Mouse (Mus musculus): ENCODE measurements at regions not wholly inside any gene's neighbourhood (a gene's known extent, or its start where the extent isn't known, plus 50 kb on each side); places are given as distances from the start of the nearest gene placed in this dataset.

- DNase-seq (ENCODE audit: low read depth in 3 of 3, low spot score in 3 of 3) (no peak), ATAC-seq (ENCODE audit: insufficient read depth) (no peak)
- Histone ChIP-seq H3K4me3 (ENCODE audit: insufficient read depth in 1 of 2, low read depth in 2 of 2, low read length in 2 of 2) (no peak overlapping the region), H3K27me3 (ENCODE audit: control insufficient read depth, insufficient read depth, low read length) (no peaks in the 10 kb centered on the region), H3K27ac (no peak overlapping the region), H3K36me3 (replicated peaks; ENCODE audit: control insufficient read depth, insufficient read depth, low read depth) (no peaks in the 10 kb centered on the region), H3K4me2 (ENCODE audit: low read depth) (no peak overlapping the region), H3K9me3 (ENCODE audit: control insufficient read depth, low read length) (no peaks in the 10 kb centered on the region), H3K9ac (replicated peaks) (no peak overlapping the region), H3K4me1 (replicated peaks; ENCODE audit: control insufficient read depth in 2 of 2, insufficient read depth in 2 of 2, low read length in 1 of 2) (no peaks in the 10 kb centered on the region)
- WGBS (ENCODE audit: insufficient replicate concordance): 58% methylated on average over 6 of the region's 6 CpGs
- TF ChIP-seq CTCF (IDR thresholded peaks at IDR 0.05; ENCODE audit: low read depth): no peak
- no peak for TF ChIP-seq EP300 (IDR thresholded peaks at IDR 0.05; ENCODE audit: low read depth)
Observed at GRCm38 (mm10) chr1:57666179-57666693, 107.7 kb upstream of the Spats2l start.

GRCm38 (mm10) chr1:57673415-57673814, 100.5 kb upstream of the Spats2l start:
- ATAC-seq (ENCODE audit: insufficient read depth) (no peak), DNase-seq (ENCODE audit: low read depth in 3 of 3, low spot score in 3 of 3) (no peak)
- Histone ChIP-seq H3K27ac (no peak overlapping the region), H3K36me3 (replicated peaks; ENCODE audit: control insufficient read depth, insufficient read depth, low read depth) (no peaks in the 10 kb centered on the region), H3K4me1 (replicated peaks; ENCODE audit: control insufficient read depth in 2 of 2, insufficient read depth in 2 of 2, low read length in 1 of 2) (no peaks in the 10 kb centered on the region), H3K27me3 (ENCODE audit: control insufficient read depth, insufficient read depth, low read length) (no peaks in the 10 kb centered on the region), H3K4me3 (ENCODE audit: insufficient read depth in 1 of 2, low read depth in 2 of 2, low read length in 2 of 2) (no peak overlapping the region), H3K9ac (replicated peaks) (no peak overlapping the region), H3K9me3 (ENCODE audit: control insufficient read depth, low read length) (no peaks in the 10 kb centered on the region), H3K4me2 (ENCODE audit: low read depth) (no peak overlapping the region)
- 63% methylated on average over 2 of the region's 2 CpGs for WGBS (ENCODE audit: insufficient replicate concordance)
- TF ChIP-seq EP300 (IDR thresholded peaks at IDR 0.05; ENCODE audit: low read depth) (no peak), CTCF (IDR thresholded peaks at IDR 0.05; ENCODE audit: low read depth) (no peak)

GRCm38 (mm10) chr1:57673957-57674699, 99.8 kb upstream of the Spats2l start:
- Histone ChIP-seq H3K4me3 (ENCODE audit: insufficient read depth in 1 of 2, low read depth in 2 of 2, low read length in 2 of 2) (no peak overlapping the region), H3K4me2 (ENCODE audit: low read depth) (no peak overlapping the region), H3K9me3 (ENCODE audit: control insufficient read depth, low read length) (no peaks in the 10 kb centered on the region), H3K27ac (no peak overlapping the region), H3K27me3 (ENCODE audit: control insufficient read depth, insufficient read depth, low read length) (no peaks in the 10 kb centered on the region), H3K4me1 (replicated peaks; ENCODE audit: control insufficient read depth in 2 of 2, insufficient read depth in 2 of 2, low read length in 1 of 2) (no peaks in the 10 kb centered on the region), H3K9ac (replicated peaks) (no peak overlapping the region), H3K36me3 (replicated peaks; ENCODE audit: control insufficient read depth, insufficient read depth, low read depth) (no peaks in the 10 kb centered on the region)
- DNase-seq (ENCODE audit: low read depth in 3 of 3, low spot score in 3 of 3) (no peak), ATAC-seq (ENCODE audit: insufficient read depth) (no peak)
- WGBS (ENCODE audit: insufficient replicate concordance): 45% methylated on average over 7 of the region's 7 CpGs
- TF ChIP-seq CTCF (IDR thresholded peaks at IDR 0.05; ENCODE audit: low read depth): no peak
- no peak for TF ChIP-seq EP300 (IDR thresholded peaks at IDR 0.05; ENCODE audit: low read depth)

- DNase-seq (ENCODE audit: low read depth in 3 of 3, low spot score in 3 of 3) (no peak), ATAC-seq (ENCODE audit: insufficient read depth) (no peak)
- H3K4me2 ChIP-seq (ENCODE audit: low read depth): no peak overlapping the region
- H3K27ac ChIP-seq: no peak overlapping the region
- H3K4me1 ChIP-seq (replicated peaks; ENCODE audit: control insufficient read depth in 2 of 2, insufficient read depth in 2 of 2, low read length in 1 of 2): no peaks in the 10 kb centered on the region
- no peak overlapping the region for H3K9ac ChIP-seq (replicated peaks)
- no peaks in the 10 kb centered on the region for H3K27me3 ChIP-seq (ENCODE audit: control insufficient read depth, insufficient read depth, low read length)
- H3K9me3 ChIP-seq (ENCODE audit: control insufficient read depth, low read length): no peaks in the 10 kb centered on the region
- no peak for TF ChIP-seq EP300 (IDR thresholded peaks at IDR 0.05; ENCODE audit: low read depth)
- no peak for TF ChIP-seq CTCF (IDR thresholded peaks at IDR 0.05; ENCODE audit: low read depth)
- H3K4me3 ChIP-seq (ENCODE audit: insufficient read depth in 1 of 2, low read depth in 2 of 2, low read length in 2 of 2): no peak overlapping the region
- no peaks in the 10 kb centered on the region for H3K36me3 ChIP-seq (replicated peaks; ENCODE audit: control insufficient read depth, insufficient read depth, low read depth)
- WGBS (ENCODE audit: insufficient replicate concordance): 63% methylated on average over 14 of the region's 14 CpGs
Observed at GRCm38 (mm10) chr1:57684387-57685162, 89.4 kb upstream of the Spats2l start.

GRCm38 (mm10) chr1:57689253-57689652, 84.7 kb upstream of the Spats2l start:
- no peak overlapping the region for H3K4me3 ChIP-seq (ENCODE audit: insufficient read depth in 1 of 2, low read depth in 2 of 2, low read length in 2 of 2)

More at GRCm38 (mm10) chr1:57689253-57689652, 84.7 kb upstream of the Spats2l start:
- Histone ChIP-seq H3K9ac (replicated peaks) (no peak overlapping the region), H3K27ac (no peak overlapping the region), H3K9me3 (ENCODE audit: control insufficient read depth, low read length) (no peaks in the 10 kb centered on the region), H3K27me3 (ENCODE audit: control insufficient read depth, insufficient read depth, low read length) (no peaks in the 10 kb centered on the region), H3K36me3 (replicated peaks; ENCODE audit: control insufficient read depth, insufficient read depth, low read depth) (no peaks in the 10 kb centered on the region), H3K4me1 (replicated peaks; ENCODE audit: control insufficient read depth in 2 of 2, insufficient read depth in 2 of 2, low read length in 1 of 2) (no peaks in the 10 kb centered on the region), H3K4me2 (ENCODE audit: low read depth) (no peak overlapping the region)
- DNase-seq (ENCODE audit: low read depth in 3 of 3, low spot score in 3 of 3): no peak
- TF ChIP-seq CTCF (IDR thresholded peaks at IDR 0.05; ENCODE audit: low read depth): no peak
- no peak for TF ChIP-seq EP300 (IDR thresholded peaks at IDR 0.05; ENCODE audit: low read depth)
- no peak for ATAC-seq (ENCODE audit: insufficient read depth)
